Mouse (Mus musculus): ENCODE results near the gene Tmem88b.

Gene Tmem88b

GRCm38 (mm10) chr4:155788300-155788699 lies 2.6 kb upstream of the Tmem88b start:
- no peak for DNase-seq

DNA sequence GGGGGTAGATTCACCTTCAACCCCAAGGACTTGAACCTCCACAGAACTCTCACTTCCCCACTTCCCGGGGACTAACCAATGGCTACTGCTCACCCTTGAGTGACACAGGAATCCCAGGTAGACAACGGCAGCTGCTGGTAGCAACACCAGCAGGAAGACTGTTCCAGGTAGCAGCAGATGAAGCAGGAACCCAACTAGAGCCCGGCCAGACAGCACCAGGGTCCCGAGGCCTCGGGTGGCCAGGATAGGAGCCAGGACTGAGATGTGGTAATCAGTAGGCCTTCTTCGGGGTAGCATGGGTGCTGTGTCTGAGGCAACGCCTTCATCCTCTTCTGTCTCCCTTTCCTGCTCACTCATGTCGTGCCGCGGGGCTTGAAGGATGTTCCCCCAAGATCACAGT lies 428 bp downstream of the Tmem88b start:
- DNase-seq, result no peak

- peak; percentile 64 for DNase-seq
Measured at GRCm38 (mm10) chr4:155784081-155784701, 1.5 kb downstream of the Tmem88b start.

DNA sequence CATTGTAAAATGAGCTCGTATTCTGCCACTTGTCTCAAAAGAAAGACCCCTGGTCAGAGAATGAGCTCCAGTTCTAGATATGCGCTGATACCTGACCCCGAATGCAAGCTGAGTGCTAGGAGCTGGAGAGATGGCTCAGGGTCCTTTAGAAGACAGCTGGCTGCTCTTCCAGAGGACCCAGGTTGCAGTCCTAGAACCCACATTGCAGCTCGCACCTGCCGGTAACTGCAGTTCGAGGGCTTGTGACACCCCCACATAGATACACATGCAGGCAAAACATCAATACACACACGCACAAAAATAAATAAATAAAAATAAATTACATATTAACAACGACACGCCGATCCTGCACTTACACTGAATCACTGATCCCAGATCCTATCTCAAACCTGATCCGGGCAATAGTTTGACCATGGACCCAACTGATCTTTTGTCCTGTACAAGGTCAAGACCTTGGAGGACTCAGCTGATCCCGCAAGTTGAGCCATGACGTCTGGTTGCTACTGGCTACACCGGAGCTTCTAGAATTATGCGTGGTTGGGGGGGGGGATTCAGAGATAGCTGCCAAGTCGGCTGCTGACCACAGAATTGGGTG lies 2.1 kb downstream of the Tmem88b start:
- no peak for DNase-seq

- DNase-seq, result no peak
Measured at GRCm38 (mm10) chr4:155780895-155781294, 4.8 kb downstream of the Tmem88b start.

DNA sequence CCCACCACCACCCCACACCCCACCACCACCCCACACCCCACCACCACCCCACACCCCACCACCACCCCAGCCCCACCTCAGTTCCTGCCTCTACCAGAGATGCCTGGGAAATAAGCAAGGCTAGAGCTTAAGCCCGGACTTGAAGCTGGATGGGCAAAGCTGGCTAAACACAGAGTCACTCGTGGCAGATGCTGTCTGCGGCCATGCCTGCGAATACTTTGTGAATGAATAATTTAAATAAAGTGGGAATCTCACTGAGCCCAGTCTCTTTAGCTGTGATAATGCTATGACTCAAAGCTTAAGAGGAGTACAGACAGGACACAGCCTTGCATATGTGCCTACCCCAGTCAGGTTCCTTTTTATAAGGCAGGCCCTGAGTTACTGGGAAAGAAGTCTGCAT lies 6.2 kb downstream of the Tmem88b start:
- no peak for DNase-seq

- DNase-seq, result no peak
Measured at GRCm38 (mm10) chr4:155777816-155778215, 7.9 kb downstream of the Tmem88b start.

DNA sequence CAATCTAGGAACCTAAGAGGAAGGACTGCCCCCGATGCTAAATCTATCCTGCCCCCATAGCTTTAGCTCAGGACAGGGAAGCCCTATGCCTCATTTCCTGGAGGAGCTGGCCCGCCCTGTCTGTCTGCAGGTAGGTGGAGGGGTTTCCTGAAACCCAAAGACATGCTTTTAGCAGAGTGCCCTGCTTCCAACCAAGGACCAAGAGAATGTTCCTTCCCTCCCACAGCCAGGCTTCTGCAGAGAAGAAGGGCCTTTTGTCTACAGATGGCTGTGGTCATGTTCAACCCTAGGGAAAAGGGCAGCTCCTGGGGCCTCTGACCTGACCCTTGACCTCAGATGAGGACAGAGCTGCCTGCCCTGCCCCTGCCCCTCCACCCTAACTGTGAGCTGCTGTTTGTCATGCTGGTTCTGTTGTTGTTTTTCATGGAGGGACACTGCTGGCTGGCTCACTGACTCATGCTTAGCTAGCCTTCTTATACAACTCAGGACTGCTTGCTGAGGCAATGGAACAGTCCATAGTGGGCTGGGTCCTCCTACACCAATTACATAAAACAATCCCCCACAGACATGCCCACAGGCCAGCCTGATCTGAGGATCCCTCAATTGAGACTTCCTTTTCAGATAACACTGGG lies 8.9 kb downstream of the Tmem88b start:
- peak; percentile 47 for DNase-seq

- no peak for DNase-seq
Measured at GRCm38 (mm10) chr4:155775855-155776254, 9.8 kb downstream of the Tmem88b start.

DNA sequence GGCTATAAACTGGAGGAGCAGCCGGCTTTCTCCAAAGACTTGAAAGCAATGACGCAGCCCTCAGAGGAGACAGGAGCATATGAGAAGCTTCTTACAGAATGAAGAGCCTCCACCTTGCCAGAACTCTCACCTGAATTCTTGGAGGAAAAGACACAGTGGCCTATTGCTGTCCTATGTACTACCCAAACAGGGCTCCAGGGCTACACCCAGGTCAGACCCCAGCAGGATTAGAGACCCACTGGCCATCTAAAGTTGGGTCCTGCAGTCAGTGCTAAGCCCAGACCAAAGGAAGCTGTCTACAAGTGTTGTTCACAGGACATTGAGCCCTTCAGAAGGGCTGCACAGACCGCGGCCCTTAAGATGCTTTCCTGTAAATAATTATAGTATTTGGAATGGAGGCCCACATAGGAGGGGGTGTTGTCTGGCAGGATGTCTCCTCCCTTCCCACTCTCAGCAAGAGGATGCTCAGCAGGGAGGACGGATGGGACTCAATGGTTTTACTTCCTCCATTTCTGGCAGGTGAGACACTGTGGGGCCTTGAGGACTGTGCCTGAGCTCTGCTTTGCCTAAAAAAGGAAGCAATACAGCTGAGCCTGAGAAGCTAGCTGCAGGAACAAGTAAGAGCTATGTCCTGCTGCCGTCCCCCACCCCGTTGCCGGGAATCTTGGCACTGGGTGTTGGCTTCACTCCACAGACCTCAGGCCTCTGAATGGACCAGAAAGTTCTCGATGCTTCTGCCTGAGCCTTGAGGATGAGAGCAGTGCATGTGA lies 10.5 kb downstream of the Tmem88b start:
- peak; percentile 65 for DNase-seq

- DNase-seq, result peak; percentile 88
Measured at GRCm38 (mm10) chr4:155774280-155774754, 11.4 kb downstream of the Tmem88b start, which contains the start of gene Vwa1. Vwa1 (minus strand) TSS chr4:155774698.

DNA sequence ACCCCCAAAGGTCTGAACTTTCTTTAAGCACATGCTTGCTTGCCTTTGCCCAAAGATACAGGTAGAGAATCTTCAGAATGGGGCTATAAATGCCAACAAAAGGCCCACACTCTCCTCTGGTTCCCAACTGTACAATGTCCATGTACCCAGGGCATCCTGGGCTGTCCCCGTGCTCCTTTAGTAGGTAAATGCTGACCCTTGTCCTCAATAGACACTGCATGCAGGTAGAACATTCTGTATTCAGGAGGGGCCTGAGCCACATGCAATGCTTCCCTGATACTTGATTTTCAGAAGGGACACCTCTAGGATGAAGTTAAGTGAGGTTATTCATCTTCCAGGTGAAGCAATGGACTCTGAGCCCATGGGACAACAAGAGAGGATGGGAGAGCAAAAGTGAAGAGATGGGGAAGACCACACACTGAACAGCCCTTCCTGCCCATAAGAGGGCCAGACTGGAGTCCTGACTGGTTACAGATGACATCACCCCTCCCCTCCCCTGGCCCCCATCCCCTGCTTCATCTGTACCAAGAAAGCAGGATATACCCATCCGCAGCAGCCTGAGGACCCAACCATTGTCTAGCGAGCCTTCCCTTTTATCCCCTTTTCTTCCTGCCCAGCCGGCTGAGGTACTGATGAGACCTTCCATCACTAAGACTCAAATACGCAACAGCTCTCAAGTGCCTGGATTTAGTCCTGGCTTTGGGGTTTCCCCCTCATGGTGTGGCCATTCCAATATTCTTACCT lies 12.2 kb downstream of the Tmem88b start:
- DNase-seq, result no peak

- DNase-seq, result no peak
Measured at GRCm38 (mm10) chr4:155772786-155773185, 12.9 kb downstream of the Tmem88b start.

GRCm38 (mm10) chr4:155771706-155772105 lies 14.0 kb downstream of the Tmem88b start:
- DNase-seq, result no peak

- DNase-seq, result no peak
Measured at GRCm38 (mm10) chr4:155770626-155771025, 15.0 kb downstream of the Tmem88b start.

DNA sequence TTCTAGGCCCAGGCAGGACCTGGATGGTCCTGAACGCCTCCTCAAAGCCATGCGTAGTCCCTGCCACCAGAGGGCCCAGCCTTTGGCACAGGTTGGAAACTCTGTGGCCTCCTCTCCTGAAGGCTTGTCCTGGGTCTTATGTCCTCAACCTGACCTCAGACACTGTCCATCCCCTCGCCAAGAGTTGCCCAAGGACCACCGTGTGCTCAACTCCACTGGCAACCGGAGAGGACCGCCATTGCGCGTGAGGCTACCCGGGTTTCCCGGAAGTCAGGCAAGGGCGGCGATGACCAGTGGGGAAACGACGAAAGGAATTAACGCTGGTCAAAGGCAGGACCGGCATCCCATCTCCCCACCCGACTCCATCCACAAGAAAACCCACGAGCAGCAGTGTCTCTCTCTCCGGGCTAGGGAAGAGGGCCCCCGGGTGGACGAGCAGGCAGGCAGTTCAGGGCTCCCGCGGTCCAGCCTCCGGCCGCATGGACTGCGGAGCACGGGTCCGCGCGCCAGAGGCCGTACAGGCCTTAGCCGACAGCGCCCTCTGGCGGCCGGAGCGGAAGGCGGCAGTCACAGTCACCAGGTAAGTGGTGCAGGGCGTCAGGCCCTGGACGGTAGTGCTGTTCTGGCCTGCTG lies 15.7 kb downstream of the Tmem88b start:
- peak; percentile 86 for DNase-seq

GRCm38 (mm10) chr4:155769496-155769879 lies 16.2 kb downstream of the Tmem88b start:
- DNase-seq, result no peak

DNA sequence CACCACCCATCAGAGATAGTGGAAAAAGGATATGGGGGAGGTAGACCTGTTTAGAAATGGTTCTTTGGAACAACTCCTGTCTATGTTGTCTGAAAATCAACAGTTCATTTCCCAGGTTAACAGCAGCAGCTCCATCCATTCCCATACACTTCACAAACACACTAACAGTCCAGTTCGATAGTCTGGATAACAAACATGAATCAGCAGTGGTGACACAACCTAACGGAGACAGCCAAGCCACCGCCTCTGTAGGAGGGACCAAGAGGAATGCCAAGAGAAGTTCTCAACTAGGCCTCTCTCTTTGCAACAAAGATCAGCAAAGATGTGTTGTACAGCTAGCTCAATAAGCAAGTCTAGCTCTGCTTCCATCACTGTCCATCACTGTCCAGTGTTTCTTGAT lies 23.3 kb downstream of the Tmem88b start:
- DNase-seq, result no peak

GRCm38 (mm10) chr4:155761356-155762099 lies 24.1 kb downstream of the Tmem88b start:
- DNase-seq, result no peak

GRCm38 (mm10) chr4:155760613-155761355 lies 24.9 kb downstream of the Tmem88b start, which contains the start of gene Atad3a:
Atad3a (minus strand) TSS chr4:155761093.
- DNase-seq, result peak; percentile 96

Data from layer of hippocampus, adult 9-11 months (tissue).